In genomic region chr17:21534460-21535095, GRCm38 (mm10) we compare ENCODE assay signal across 8 mouse cellular contexts. TPM values are rescaled to one million over a fixed set of nuclear protein-coding genes. Genes with fewer than 3 reads are reported as not detected.
DNase-seq lines count a peak whose midpoint lies in the region; ATAC-seq and TF ChIP-seq lines count a peak whose summit lies in the region.

No protein-coding gene starts in this region.

- 10% methylated on average over 4 of the region's 4 CpGs for WGBS in heart, embryonic 13.5 days
- WGBS in lung, postnatal 0 days = 11% methylated on average over 4 of the region's 4 CpGs

- no peaks in the 10 kb centered on the region for H3K36me3 ChIP-seq in heart, embryonic 13.5 days
- H3K36me3 ChIP-seq in lung, postnatal 0 days (ENCODE audit: insufficient read depth, low read length) = no peaks in the 10 kb centered on the region

- peak overlapping the region; percentile 71 for H3K27ac ChIP-seq in heart, embryonic 13.5 days (replicated peaks)
- H3K27ac ChIP-seq in lung, postnatal 0 days (ENCODE audit: low read length) = peak overlapping the region; percentile 67

- TF ChIP-seq EP300 in lung, postnatal 0 days (IDR thresholded peaks at IDR 0.05) = peak; percentile 41; the same call in 1 of the 2 replicates

- H3K4me3 ChIP-seq in heart, embryonic 13.5 days = peak overlapping the region; percentile 72; the same call in 1 of the 2 replicates
- no peak overlapping the region for H3K4me3 ChIP-seq in lung, postnatal 0 days (ENCODE audit: low read depth, low read length)

- TF ChIP-seq CTCF in lung, postnatal 0 days (IDR thresholded peaks at IDR 0.05) = peak; percentile 88

- no peak for ATAC-seq in heart, embryonic 13.5 days (ENCODE audit: extremely low read depth, insufficient number of reproducible peaks, low FRiP score, low TSS enrichment)
- ATAC-seq in lung, postnatal 0 days = peak; percentile 45

- no peaks in the 10 kb centered on the region for H3K27me3 ChIP-seq in heart, embryonic 13.5 days (replicated peaks)
- no peaks in the 10 kb centered on the region for H3K27me3 ChIP-seq in lung, postnatal 0 days (replicated peaks; ENCODE audit: insufficient read depth, low read length)

- peak overlapping the region; percentile 85 for H3K4me2 ChIP-seq in heart, embryonic 13.5 days
- peak overlapping the region; percentile 87; the same call in 1 of the 2 replicates for H3K4me2 ChIP-seq in lung, postnatal 0 days (replicated peaks; ENCODE audit: low read depth, low read length)

- no peaks in the 10 kb centered on the region for H3K9me3 ChIP-seq in heart, embryonic 13.5 days
- no peaks in the 10 kb centered on the region for H3K9me3 ChIP-seq in lung, postnatal 0 days (ENCODE audit: low read length)

- peak; percentile 70 for DNase-seq in adrenal gland, adult 2 months
- no peak for DNase-seq in adrenal gland, adult 8-10 months
- peak; percentile 93 for DNase-seq in Muller cell, postnatal 12 days (ENCODE audit: inconsistent ontology term)
- DNase-seq in embryo, embryonic 10.5 days (ENCODE audit: low spot score) = peak; percentile 92
- peak; percentile 30 for DNase-seq in kidney, postnatal 10 days
- DNase-seq in lung, postnatal 0 days (ENCODE audit: low spot score) = peak; percentile 97
- DNase-seq in skeletal muscle tissue, adult 2 months (ENCODE audit: low read depth, low spot score) = peak; percentile 87

- H3K4me1 ChIP-seq in heart, embryonic 13.5 days = peaks cover 26% of the 10 kb centered on the region
- H3K4me1 ChIP-seq in lung, postnatal 0 days (ENCODE audit: insufficient read depth, low read depth, low read length) = peaks cover 12% of the 10 kb centered on the region; the same call in 1 of the 2 replicates

- peak overlapping the region; percentile 83 for H3K9ac ChIP-seq in heart, embryonic 13.5 days
- H3K9ac ChIP-seq in lung, postnatal 0 days (replicated peaks; ENCODE audit: low read depth) = no peak overlapping the region

RNA-seq across cellular contexts. Expression of gene Zfp52, which starts 0.8 kb away (rescaled TPM):
- 10 to 100 TPM; 19.7 to 40.9 TPM for total RNA-seq in adrenal gland, adult 2 months (2021)
- polyA plus RNA-seq in adrenal gland, adult 2 months (2012; rRNA removed) = 0.17 and 0.26 TPM in 2 replicates
- 10 to 100 TPM; 29.8 to 42.1 (median 33.2) TPM for total RNA-seq in adrenal gland, adult 8-10 months (2022)
- polyA plus RNA-seq in heart, embryonic 13.5 days (2015; fragmentation: Nextera tagmentation; extraction: Ambion mirVana) = 2.7 and 3.3 TPM in 2 replicates
- 3.4 and 3.9 TPM in 2 replicates for polyA plus RNA-seq in lung, postnatal 0 days (2015; fragmentation: Nextera tagmentation; extraction: Ambion mirVana)

RNA-seq across cellular contexts. Expression of gene Zfp948, which starts 32.2 kb away (rescaled TPM):
- 10 to 100 TPM in 1 of 2 experiments, 1 to 10 TPM in 1; 5.7 to 14.8 TPM for total RNA-seq in adrenal gland, adult 2 months (2021)
- 0.21 and 0.27 TPM in 2 replicates for polyA plus RNA-seq in adrenal gland, adult 2 months (2012; rRNA removed)
- 10 to 100 TPM in 1 of 4 experiments, 1 to 10 TPM in 3; 6.8 to 12.5 (median 9.1) TPM for total RNA-seq in adrenal gland, adult 8-10 months (2022)
- 11.9 and 13.0 TPM in 2 replicates for polyA plus RNA-seq in heart, embryonic 13.5 days (2015; fragmentation: Nextera tagmentation; extraction: Ambion mirVana)
- polyA plus RNA-seq in lung, postnatal 0 days (2015; fragmentation: Nextera tagmentation; extraction: Ambion mirVana) = 12.7 TPM in 2 replicates

RNA-seq across cellular contexts. Expression of gene Zfp53, which starts 45.8 kb away (rescaled TPM):
- 1 to 10 TPM; 3.2 to 4.3 TPM for total RNA-seq in adrenal gland, adult 2 months (2021)
- polyA plus RNA-seq in adrenal gland, adult 2 months (2012; rRNA removed) = 0.86 and 1.0 TPM in 2 replicates
- total RNA-seq in adrenal gland, adult 8-10 months (2022) = 1 to 10 TPM; 3.0 to 3.8 (median 3.4) TPM
- 5.7 and 6.2 TPM in 2 replicates for polyA plus RNA-seq in heart, embryonic 13.5 days (2015; fragmentation: Nextera tagmentation; extraction: Ambion mirVana)
- 8.8 and 9.0 TPM in 2 replicates for polyA plus RNA-seq in lung, postnatal 0 days (2015; fragmentation: Nextera tagmentation; extraction: Ambion mirVana)

Comparison
In these comparisons a context has a peak if more than half of its experiments do, and no peak if none do; other contexts are left out.
1. RNA of gene Zfp948, which starts 32.2 kb away (polyA plus RNA-seq): 11.9 to 13.0 TPM in heart, embryonic 13.5 days and 12.7 TPM in lung, postnatal 0 days; 0.21 to 0.27 TPM in adrenal gland, adult 2 months; every median in the first group is over 10 times any median in the second.